Mouse (Mus musculus) forebrain, embryonic 12.5 days (tissue): Measurements from ENCODE around the gene Taf8. TPM values are rescaled to one million over a fixed set of nuclear protein-coding genes. Genes with fewer than 3 reads are reported as not detected.
A peak's percentile ranks its signal among the peaks of the same experiment; 100 is the strongest.

Source experiments
- ATAC-seq: fragments of 200-750 bp; cut with Nextera tagmentation; 2 replicates; pipeline ENCODE4 v1.8.0; 2017; ENCODE audit warnings: moderate TSS enrichment; ENCODE audit not compliant: low FRiP score
- H3K27ac ChIP-seq: fragments of 300-500 bp; sonication (generic); 2 replicates; pipeline ENCODE4 v1.5.1; 2016; ENCODE audit warnings: mild to moderate bottlenecking
- H3K27me3 ChIP-seq: fragments of 300-500 bp; sonication (generic); 2 replicates; pipeline ENCODE4 v1.6.1; 2016; ENCODE audit warnings: mild to moderate bottlenecking
- H3K36me3 ChIP-seq: fragments of 300-500 bp; sonication (generic); replicated peaks from 2 replicates; pipeline ENCODE4 v1.6.1; 2016; ENCODE audit warnings: mild to moderate bottlenecking
- H3K4me1 ChIP-seq: fragments of 300-500 bp; sonication (generic); 2 replicates; pipeline ENCODE4 v1.6.1; 2016
- H3K4me2 ChIP-seq: fragments of 300-500 bp; sonication (generic); 2 replicates; pipeline ENCODE4 v1.6.1; 2016; ENCODE audit warnings: mild to moderate bottlenecking, moderate library complexity
- H3K4me3 ChIP-seq: fragments of 300-500 bp; sonication (generic); replicated peaks from 2 replicates; pipeline ENCODE4 v1.5.1; 2016; ENCODE audit warnings: mild to moderate bottlenecking
- H3K9ac ChIP-seq: fragments of 300-500 bp; sonication (generic); 2 replicates; pipeline ENCODE4 v1.6.1; 2016; ENCODE audit warnings: mild to moderate bottlenecking
- H3K9me3 ChIP-seq: fragments of 300-500 bp; sonication (generic); 2 replicates; pipeline ENCODE4 v1.6.1; 2016
- WGBS: fragments of 180-500 bp; shearing (Covaris S2); methylation state at CpG from one replicate; pipeline ENCODE4 v1.1.7; 2016; 5-methylcytosine and 5-hydroxymethylcytosine counted together
- polyA plus RNA-seq: library from polyadenylated mRNA; unstranded; fragments of >200 nt; fragmentation: Nextera tagmentation; extraction: Ambion mirVana; gene quantifications from 2 replicates; pipeline ENCODE4 v1.2.1, GENCODE M21; 2016

Gene Taf8
- polyA plus RNA-seq, 1 experiment from 2014 or later, result 31.1 TPM

DNA sequence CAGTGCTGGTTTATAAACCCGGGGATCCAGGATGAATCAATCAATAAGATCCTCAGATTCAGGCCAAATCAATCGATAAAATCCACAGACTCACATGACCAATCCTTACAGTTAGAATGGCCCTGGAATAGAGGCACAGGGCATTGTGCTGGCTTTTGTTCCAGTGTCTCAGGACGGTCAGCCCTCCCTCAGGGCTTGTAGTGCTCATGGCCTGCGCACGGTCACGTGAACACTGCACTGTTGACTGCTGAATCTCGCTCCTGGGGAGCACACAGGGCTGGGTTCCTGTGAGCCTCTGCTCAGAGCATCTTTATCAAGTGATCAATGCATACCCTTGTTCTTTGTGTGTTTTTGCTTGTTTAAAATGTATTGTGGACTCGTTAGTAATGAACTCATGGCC lies 26.8 kb upstream of the Taf8 start:
- no peaks in the 10 kb centered on the region for H3K27me3 ChIP-seq
- no peak overlapping the region for H3K4me3 ChIP-seq
- no peak overlapping the region for H3K9ac ChIP-seq
- no peak overlapping the region for H3K27ac ChIP-seq
- H3K9me3 ChIP-seq, result no peaks in the 10 kb centered on the region
- H3K4me1 ChIP-seq, result peaks cover 20% of the 10 kb centered on the region
- 0 out of 2 replicates have a peak, but pooled peaks have one; percentile 44 for ATAC-seq
- no peaks in the 10 kb centered on the region for H3K36me3 ChIP-seq
- 52% methylated on average over 8 of the region's 8 CpGs for WGBS
- no peak overlapping the region for H3K4me2 ChIP-seq

GRCm38 (mm10) chr17:47527581-47528300 lies 25.6 kb upstream of the Taf8 start:
- no peak overlapping the region for H3K4me2 ChIP-seq
- no peaks in the 10 kb centered on the region for H3K27me3 ChIP-seq
- no peaks in the 10 kb centered on the region for H3K9me3 ChIP-seq
- 52% methylated on average over 10 of the region's 10 CpGs for WGBS
- H3K36me3 ChIP-seq, result no peaks in the 10 kb centered on the region
- no peak overlapping the region; the same call in 1 of the 2 replicates for H3K9ac ChIP-seq
- H3K27ac ChIP-seq, result peak overlapping the region; percentile 71
- no peak overlapping the region for H3K4me3 ChIP-seq
- peak; percentile 57; the same call in 1 of the 2 replicates for ATAC-seq
- peaks cover 28% of the 10 kb centered on the region for H3K4me1 ChIP-seq

- Histone ChIP-seq H3K4me1 (peaks cover 36% of the 10 kb centered on the region), H3K4me2 (no peak overlapping the region), H3K4me3 (no peak overlapping the region), H3K36me3 (no peaks in the 10 kb centered on the region), H3K27ac (peak overlapping the region; percentile 71), H3K9me3 (no peaks in the 10 kb centered on the region), H3K27me3 (no peaks in the 10 kb centered on the region), H3K9ac (no peak overlapping the region; the same call in 1 of the 2 replicates)
- ATAC-seq, result no peak
- 85% methylated on average over 17 of the region's 17 CpGs for WGBS
Measured at GRCm38 (mm10) chr17:47526856-47527520, 24.9 kb upstream of the Taf8 start.

- no peak for ATAC-seq
- Histone ChIP-seq H3K9me3 (no peaks in the 10 kb centered on the region), H3K27me3 (no peaks in the 10 kb centered on the region), H3K9ac (no peak overlapping the region), H3K4me3 (no peak overlapping the region), H3K4me2 (no peak overlapping the region), H3K4me1 (peaks cover 44% of the 10 kb centered on the region), H3K36me3 (no peaks in the 10 kb centered on the region), H3K27ac (no peak overlapping the region)
- 91% methylated on average over 6 of the region's 6 CpGs for WGBS
Measured at GRCm38 (mm10) chr17:47524991-47525390, 22.9 kb upstream of the Taf8 start.

DNA sequence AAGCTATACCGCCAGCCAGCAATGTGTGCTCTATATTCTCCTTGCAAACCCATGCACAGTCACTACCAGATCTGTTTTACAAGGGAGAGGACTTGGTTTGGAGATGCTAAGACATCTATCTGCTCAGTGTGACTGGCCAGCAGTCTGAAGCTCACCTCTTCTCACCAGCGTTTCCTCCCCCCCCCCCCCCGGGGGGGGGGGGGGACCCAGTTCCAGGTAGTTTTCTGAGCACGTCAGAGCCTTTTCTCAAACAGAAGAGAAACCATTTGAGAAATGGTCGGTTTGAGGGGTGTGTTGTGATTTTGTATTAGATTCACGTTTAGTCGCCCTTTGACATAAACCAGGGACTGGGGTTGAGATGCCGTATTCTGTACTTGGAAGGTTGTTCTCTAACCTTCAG lies 22.0 kb upstream of the Taf8 start:
- Histone ChIP-seq H3K9ac (no peak overlapping the region), H3K36me3 (no peaks in the 10 kb centered on the region), H3K9me3 (no peaks in the 10 kb centered on the region), H3K4me2 (no peak overlapping the region), H3K4me3 (no peak overlapping the region), H3K27me3 (no peaks in the 10 kb centered on the region), H3K4me1 (peaks cover 44% of the 10 kb centered on the region), H3K27ac (no peak overlapping the region)
- 72% methylated on average over 8 of the region's 8 CpGs for WGBS
- ATAC-seq, result no peak

DNA sequence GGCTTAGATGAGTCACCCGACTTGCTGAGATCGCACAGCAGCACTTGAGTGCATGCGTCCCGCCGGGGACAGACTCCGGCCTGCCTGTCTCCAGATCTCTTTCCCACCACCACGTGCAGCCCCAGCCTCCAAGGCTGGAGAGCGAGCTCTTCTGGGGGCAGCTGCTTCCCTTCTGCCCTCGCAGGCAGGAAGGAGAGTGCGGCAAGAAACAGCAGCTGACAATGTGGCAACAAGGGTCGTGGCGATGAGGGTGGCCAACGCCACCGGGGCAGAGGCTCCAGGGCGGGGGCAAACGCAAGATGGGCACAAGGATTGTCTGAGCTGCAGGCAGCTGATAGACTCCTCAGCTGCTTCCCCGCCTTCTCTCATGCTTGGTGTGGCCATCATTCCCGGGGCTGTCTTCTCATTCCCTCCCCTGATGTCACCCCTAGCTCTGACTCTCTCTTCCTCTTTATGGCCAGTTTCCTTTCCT lies 21.2 kb upstream of the Taf8 start:
- 79% methylated on average over 18 of the region's 18 CpGs for WGBS
- Histone ChIP-seq H3K27ac (peak overlapping the region; percentile 95), H3K9me3 (no peaks in the 10 kb centered on the region), H3K36me3 (no peaks in the 10 kb centered on the region), H3K27me3 (no peaks in the 10 kb centered on the region), H3K4me2 (no peak overlapping the region), H3K9ac (no peak overlapping the region), H3K4me1 (peaks cover 42% of the 10 kb centered on the region), H3K4me3 (no peak overlapping the region)
- no peak for ATAC-seq

DNA sequence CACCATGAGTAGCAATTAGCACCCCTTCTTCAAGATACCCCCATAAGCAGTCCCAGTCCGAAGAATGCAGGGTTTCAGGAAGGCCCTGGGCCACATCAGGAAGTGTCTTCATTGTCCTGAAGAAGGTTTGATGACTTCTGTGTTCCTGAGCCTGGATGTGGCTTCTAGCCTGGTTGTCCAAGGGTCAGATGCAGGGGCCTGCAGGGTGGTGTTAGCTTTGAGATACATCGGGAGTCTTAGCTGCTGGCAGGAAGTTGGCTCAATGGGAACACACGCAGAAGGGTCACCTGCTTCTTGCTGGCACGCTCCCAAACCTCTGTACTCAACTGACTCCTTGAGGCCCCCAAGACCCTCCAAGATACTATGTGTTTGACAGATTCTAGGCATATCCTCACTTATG lies 20.4 kb upstream of the Taf8 start:
- peaks cover 42% of the 10 kb centered on the region for H3K4me1 ChIP-seq
- H3K4me3 ChIP-seq, result no peak overlapping the region
- ATAC-seq, result no peak; the same call in 1 of the 2 replicates
- H3K9me3 ChIP-seq, result no peaks in the 10 kb centered on the region
- H3K27ac ChIP-seq, result peak overlapping the region; percentile 95
- no peaks in the 10 kb centered on the region for H3K27me3 ChIP-seq
- H3K4me2 ChIP-seq, result no peak overlapping the region
- 65% methylated on average over 4 of the region's 4 CpGs for WGBS
- no peak overlapping the region for H3K9ac ChIP-seq
- no peaks in the 10 kb centered on the region for H3K36me3 ChIP-seq

DNA sequence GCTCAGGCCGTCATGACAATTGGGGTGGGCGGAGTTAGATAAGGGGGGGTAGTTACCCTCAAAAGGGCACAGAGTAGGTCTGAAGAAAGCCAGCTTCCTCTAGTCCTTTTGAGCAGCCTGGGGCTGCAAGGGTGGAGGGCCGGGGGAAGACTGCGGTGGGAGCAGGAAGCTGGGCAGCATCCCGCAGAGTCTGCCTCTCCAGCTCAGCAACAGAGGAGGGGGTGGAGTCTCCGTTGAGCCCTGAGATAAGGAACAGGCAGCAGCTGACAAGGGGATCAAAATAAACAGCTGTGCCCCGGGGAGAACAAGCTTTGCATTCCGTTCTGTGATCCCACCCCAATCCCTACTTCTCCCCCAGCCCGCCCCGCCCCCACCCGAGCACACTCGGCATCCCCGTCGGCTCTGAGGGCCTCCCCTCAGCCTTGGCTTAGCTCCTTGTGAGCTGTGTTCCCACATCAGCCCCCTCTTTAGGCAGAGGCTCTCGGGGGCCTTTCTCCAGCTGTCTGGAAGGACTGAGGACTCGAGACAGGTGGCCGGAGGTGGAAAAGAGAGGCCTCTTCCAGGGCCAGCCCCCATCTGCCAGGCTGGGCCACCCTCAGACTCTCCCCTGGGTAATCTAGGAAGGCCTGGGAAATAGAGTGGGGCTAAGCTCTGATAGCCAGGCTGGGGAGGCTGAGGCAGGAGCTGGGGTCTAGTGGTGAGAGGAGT lies 19.6 kb upstream of the Taf8 start:
- Histone ChIP-seq H3K27me3 (no peaks in the 10 kb centered on the region), H3K9ac (peak overlapping the region; percentile 45), H3K4me1 (peaks cover 36% of the 10 kb centered on the region), H3K9me3 (no peaks in the 10 kb centered on the region), H3K4me3 (peak overlapping the region; percentile 13; the same call in 1 of the 2 replicates), H3K36me3 (no peaks in the 10 kb centered on the region), H3K4me2 (peak overlapping the region; percentile 45), H3K27ac (peak overlapping the region; percentile 95)
- ATAC-seq, result peak; percentile 90
- 2% methylated on average over 17 of the region's 17 CpGs for WGBS

GRCm38 (mm10) chr17:47518205-47518604 lies 16.1 kb upstream of the Taf8 start:
- Histone ChIP-seq H3K9me3 (no peaks in the 10 kb centered on the region), H3K36me3 (no peaks in the 10 kb centered on the region), H3K4me1 (peaks cover 32% of the 10 kb centered on the region), H3K27ac (peak overlapping the region; percentile 56; the same call in 1 of the 2 replicates), H3K4me2 (peak overlapping the region; percentile 4; the same call in 1 of the 2 replicates), H3K27me3 (no peaks in the 10 kb centered on the region), H3K9ac (no peak overlapping the region), H3K4me3 (no peak overlapping the region)
- no peak for ATAC-seq
- WGBS, result 37% methylated on average over 8 of the region's 8 CpGs

GRCm38 (mm10) chr17:47516232-47516631 lies 14.1 kb upstream of the Taf8 start:
- ATAC-seq, result no peak
- no peak overlapping the region for H3K27ac ChIP-seq
- H3K4me3 ChIP-seq, result no peak overlapping the region
- no peaks in the 10 kb centered on the region for H3K9me3 ChIP-seq
- H3K4me2 ChIP-seq, result no peak overlapping the region
- H3K36me3 ChIP-seq, result no peaks in the 10 kb centered on the region
- peaks cover 16% of the 10 kb centered on the region for H3K4me1 ChIP-seq
- WGBS, result 95% methylated on average over 3 of the region's 3 CpGs
- H3K27me3 ChIP-seq, result no peaks in the 10 kb centered on the region
- H3K9ac ChIP-seq, result no peak overlapping the region

DNA sequence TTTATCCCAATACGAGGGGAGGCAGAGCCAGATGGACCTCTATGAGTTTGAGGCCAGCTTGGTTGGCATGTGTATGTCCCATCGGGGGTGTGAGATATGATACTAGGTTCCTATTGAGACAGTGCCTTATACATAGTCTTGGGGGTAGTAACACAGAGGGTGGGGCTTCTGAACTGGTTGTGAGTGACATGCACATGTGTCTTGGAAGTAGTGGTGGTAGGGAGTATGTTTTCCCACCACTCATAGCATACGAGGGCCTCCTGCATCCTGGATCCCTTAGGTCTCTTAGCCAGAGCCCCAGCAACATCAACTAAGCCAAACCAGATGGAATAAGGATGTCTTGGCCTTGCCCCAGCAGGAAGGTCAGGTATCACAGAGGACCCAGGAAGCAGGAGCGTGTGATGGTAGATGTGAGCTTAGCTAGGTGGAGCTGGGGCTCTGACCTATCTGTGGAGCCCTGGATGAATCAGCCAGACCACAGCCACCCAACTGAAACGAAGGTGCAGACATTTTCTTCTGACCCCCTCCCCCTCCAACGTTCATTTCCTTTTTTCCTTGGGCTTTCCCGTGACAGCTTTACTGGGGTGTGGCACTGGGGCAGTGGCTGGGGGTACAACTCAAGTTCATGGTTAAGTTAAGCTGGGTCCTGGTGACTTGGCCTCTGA lies 13.2 kb upstream of the Taf8 start:
- Histone ChIP-seq H3K4me1 (peaks cover 16% of the 10 kb centered on the region), H3K9ac (no peak overlapping the region), H3K27ac (no peak overlapping the region), H3K4me3 (no peak overlapping the region), H3K4me2 (no peak overlapping the region), H3K9me3 (no peaks in the 10 kb centered on the region), H3K36me3 (no peaks in the 10 kb centered on the region), H3K27me3 (no peaks in the 10 kb centered on the region)
- WGBS, result 85% methylated on average over 7 of the region's 7 CpGs
- no peak for ATAC-seq
